Mouse (Mus musculus) megakaryocyte, adult 5-6 weeks (primary cell): Measurements from ENCODE around the gene Slc22a23. TPM values are rescaled to one million over a fixed set of nuclear protein-coding genes. Genes with fewer than 3 reads are reported as not detected.

Experiments
- ATAC-seq: 2 replicates; pipeline ENCODE4 v1.8.0; 2016; ENCODE audit warnings: mild to moderate bottlenecking, inconsistent platforms; ENCODE audit not compliant: poor library complexity, severe bottlenecking
- total RNA-seq, 2 experiments: library from RNA; stranded (forward) in 1 of 2; stranded (reverse) in 1 of 2; fragments of 153-499, 151-499 nt in 1 of 2; fragments of 221-1000, 200-1000 nt in 1 of 2; gene quantifications; 2 replicates each; pipeline versions ENCODE4 v1.2.3 to v1.2.4; 2015 to 2017

The Slc22a23 gene
- total RNA-seq, 2 experiments from 2014 or later, result 0.22 to 0.65 TPM

GRCm38 (mm10) chr13:34239371-34240086, 105.5 kb downstream of the Slc22a23 start:
- no peak for ATAC-seq

GRCm38 (mm10) chr13:34238646-34239290, 106.2 kb downstream of the Slc22a23 start:
- no peak for ATAC-seq

DNA sequence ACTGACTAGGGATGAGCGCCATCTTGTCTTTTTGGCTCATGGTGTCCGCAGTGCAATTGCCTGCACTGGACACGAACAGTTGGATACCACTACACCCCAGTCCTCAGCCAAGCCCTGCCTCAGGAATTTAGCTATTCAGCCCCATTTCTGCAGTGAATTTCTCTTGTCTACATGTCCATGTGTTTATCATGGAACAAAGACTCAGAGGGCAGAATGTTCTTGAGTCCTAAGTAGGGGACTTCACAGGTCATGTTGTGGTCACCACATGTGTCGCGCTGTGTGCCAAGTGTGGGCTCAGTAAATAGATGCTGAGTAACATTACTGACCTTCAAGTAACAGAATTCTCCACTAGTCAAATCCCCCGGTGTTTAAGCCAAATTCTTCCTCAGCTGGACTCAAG, 109.9 kb downstream of the Slc22a23 start:
- no peak for ATAC-seq

DNA sequence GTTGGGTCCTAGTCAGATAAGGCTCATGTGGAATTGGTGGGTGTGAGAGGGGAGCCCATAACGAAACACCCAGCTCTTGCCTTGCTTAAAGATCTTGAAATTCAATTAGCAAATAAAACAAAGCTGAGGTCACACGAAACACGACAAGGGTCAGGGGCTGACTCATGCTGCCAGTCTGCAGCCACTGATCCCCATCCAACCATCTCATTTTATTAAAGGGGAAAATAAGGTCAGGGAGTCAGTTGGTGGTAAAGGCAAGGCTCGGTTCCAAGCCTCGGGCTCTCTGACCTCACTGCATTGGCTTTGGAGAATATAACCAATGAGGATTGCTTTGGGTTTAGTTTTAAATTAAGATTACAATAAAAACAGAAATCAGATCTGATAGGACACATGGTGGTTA, 110.5 kb downstream of the Slc22a23 start:
- no peak for ATAC-seq

- ATAC-seq, result no peak
Measured at GRCm38 (mm10) chr13:34232992-34233391, 112.0 kb downstream of the Slc22a23 start.

DNA sequence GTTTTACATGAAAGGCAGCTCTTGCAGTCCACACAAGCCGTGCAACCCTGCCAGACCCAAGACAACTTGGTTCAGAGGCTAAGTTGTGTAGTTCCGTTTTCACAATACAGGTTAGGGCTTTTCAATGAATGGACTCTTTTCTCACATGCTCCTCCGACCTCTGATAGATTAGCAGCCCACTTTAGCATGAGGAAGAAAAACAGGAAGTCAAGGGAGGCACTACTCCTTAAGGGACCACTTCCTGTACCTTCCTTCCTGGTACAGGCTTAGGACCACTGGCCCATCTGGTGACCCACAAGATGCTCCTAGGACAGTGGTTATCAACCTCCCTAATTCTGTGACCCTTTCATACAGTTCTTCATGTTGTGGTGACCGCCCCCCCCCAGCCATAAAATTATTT, 116.1 kb downstream of the Slc22a23 start:
- no peak for ATAC-seq

- ATAC-seq, result no peak
Measured at GRCm38 (mm10) chr13:34227720-34228661, 117.0 kb downstream of the Slc22a23 start.

GRCm38 (mm10) chr13:34226940-34227339, 118.0 kb downstream of the Slc22a23 start:
- no peak for ATAC-seq

- ATAC-seq, result no peak
Measured at GRCm38 (mm10) chr13:34222985-34223384, 122.0 kb downstream of the Slc22a23 start.

GRCm38 (mm10) chr13:34219728-34220127, 125.3 kb downstream of the Slc22a23 start:
- ATAC-seq, result no peak

- no peak for ATAC-seq
Measured at GRCm38 (mm10) chr13:34218776-34219175, 126.2 kb downstream of the Slc22a23 start.

DNA sequence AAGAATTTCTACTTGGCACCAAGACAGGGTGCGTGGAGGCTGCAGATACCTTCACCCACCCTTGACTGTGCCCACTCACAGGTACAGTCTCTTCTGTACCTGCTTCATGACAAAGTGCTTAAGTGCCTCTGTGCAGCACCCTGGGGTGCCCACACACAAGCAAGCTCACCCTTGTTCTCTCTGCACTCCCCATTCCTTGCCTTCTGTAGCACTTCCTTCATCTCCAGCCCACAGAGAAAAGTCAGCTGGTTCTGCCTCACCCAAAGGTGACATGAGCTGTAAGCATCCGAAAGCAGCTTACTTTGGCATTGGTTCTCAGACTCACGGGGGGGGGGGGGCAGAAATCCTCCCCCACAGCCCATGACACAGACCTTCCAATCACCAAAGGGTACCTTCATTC, 130.1 kb downstream of the Slc22a23 start:
- ATAC-seq, result no peak

- no peak for ATAC-seq
Measured at GRCm38 (mm10) chr13:34212735-34213212, 132.2 kb downstream of the Slc22a23 start.

DNA sequence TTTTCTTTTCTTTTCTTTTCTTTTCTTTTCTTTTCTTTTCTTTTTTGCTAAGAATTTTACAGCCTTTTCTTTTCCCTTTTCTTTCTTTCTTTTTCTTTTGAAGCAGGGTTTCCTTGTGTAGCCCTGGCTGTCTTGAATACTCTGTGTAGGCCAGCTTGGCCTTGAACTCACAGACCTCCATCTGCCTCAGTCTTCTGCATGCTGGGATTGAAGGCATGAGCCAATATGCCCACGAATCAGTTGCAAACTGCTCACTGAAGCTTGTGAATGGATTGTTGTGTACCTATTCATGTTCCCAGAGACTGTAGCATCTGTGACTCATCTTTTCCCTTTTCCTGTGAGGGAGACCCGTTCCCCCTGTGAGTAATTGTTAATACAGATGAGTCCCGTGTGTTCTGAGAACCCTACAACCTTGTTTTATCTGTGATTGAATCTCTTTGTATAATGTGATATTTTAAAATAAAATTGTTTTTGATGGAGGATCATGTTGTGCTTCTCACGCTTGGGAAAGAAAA, 133.7 kb downstream of the Slc22a23 start:
- ATAC-seq, result no peak

GRCm38 (mm10) chr13:34207714-34208470, 137.1 kb downstream of the Slc22a23 start:
- ATAC-seq, result no peak

DNA sequence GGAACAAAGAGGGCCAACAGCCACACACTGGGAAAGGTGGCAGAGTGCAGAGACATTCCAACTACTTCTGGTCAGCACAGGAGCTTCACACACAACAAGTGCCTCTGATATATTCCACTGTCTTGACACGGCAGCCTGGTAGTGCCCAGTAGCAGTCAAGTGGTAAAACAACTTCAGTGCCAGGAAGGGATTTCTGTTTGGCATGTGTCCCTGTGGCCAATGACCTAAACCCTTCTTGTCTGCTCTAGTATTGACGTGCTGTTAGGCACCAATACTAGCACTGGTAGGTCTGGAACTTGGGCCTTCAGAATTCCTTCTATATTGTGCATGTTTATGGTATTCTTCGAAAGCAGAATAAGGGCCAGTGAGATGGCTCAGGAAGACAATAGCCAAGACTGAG, 139.8 kb downstream of the Slc22a23 start:
- ATAC-seq, result no peak

DNA sequence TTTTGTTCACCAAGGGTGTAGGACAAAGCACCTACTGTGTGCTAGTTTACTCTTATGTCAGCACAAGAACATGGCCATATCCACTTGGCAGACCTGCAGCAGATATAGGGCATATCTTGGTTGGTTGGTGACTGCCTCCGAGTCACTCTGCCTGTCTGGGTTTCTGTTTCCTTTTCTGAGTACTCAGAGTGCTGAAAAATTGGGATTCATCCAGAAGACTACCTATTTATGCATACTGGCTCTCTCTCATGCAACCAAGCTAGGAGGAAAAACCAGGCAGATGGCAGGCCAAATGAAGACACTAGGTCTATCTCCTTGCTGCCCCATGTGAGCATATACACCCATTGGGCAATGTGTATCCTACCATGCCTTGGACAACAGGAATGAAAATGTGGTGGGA, 149.3 kb downstream of the Slc22a23 start:
- no peak for ATAC-seq

GRCm38 (mm10) chr13:34193384-34193783, 151.6 kb downstream of the Slc22a23 start:
- ATAC-seq, result peak; percentile 69

GRCm38 (mm10) chr13:34192414-34193191, 152.4 kb downstream of the Slc22a23 start:
- ATAC-seq, result no peak

- ATAC-seq, result peak; percentile 93
Measured at GRCm38 (mm10) chr13:34187571-34187970, 157.4 kb downstream of the Slc22a23 start.
